In the genomic region with DNA sequence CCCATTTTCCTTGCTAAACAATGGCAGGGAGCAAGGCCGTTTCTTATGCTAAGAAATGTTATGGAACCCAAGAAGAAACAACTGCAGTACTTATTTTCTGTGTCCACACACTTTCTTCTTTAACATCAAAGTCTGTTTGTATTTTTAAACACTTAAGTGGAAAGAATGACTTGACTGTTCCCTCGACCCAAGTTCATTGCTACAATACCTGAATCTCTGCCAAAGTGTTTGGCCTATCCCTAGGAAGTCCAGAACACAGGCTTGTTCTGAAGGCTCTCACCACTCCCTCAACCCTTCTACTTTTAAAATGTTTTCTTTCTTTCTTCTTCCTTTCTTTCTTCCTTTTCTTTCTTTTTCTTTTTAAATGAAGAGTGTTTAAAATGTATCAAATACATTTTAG, we compare ENCODE assay signal across 14 mouse cellular contexts.
A peak's percentile ranks its signal among the peaks of the same experiment; 100 is the strongest.
DNase-seq lines count a peak whose midpoint lies in the region; ATAC-seq and TF ChIP-seq lines count a peak whose summit lies in the region.
"Had no signal": no experiment of that assay in that cellular context is flagged by ENCODE, and none has a peak within 500 bp of the region (broad histone marks: within the 10 kb centered on the region; RNA-seq: fewer than 3 reads in every experiment).

No protein-coding gene starts in this region.

- no peak for TF ChIP-seq POLR2A in kidney, adult 2 months (IDR thresholded peaks at IDR 0.05; ENCODE audit: low read depth, low read length)

- WGBS in kidney, adult 2 months, result 28% methylated on average over 2 of the region's 2 CpGs
- 28% methylated on average over 2 of the region's 2 CpGs for WGBS in kidney, embryonic 16.5 days
- 8% methylated on average over 2 of the region's 2 CpGs for WGBS in lung, postnatal 0 days
- WGBS in hindbrain, embryonic 14.5 days, result 66% methylated on average over 2 of the region's 2 CpGs

- TF ChIP-seq CTCF in kidney, adult 2 months (conservative IDR thresholded peaks at IDR 0.05; ENCODE audit: insufficient read depth, insufficient read length, low read depth, low read length), result no peak
- TF ChIP-seq CTCF in lung, postnatal 0 days (IDR thresholded peaks at IDR 0.05), result no peak

- H3K4me2 ChIP-seq in kidney, embryonic 16.5 days (replicated peaks; ENCODE audit: low read depth, low read length), result no peak overlapping the region
- H3K4me2 ChIP-seq in lung, postnatal 0 days (replicated peaks; ENCODE audit: low read depth, low read length), result no peak overlapping the region
- no peak overlapping the region for H3K4me2 ChIP-seq in hindbrain, embryonic 14.5 days (replicated peaks)
- H3K4me2 ChIP-seq: forebrain, embryonic 13.5 days; liver, embryonic 11.5 days had no signal

- H3K9me3 ChIP-seq in kidney, embryonic 16.5 days (ENCODE audit: low read length), result no peaks in the 10 kb centered on the region
- no peaks in the 10 kb centered on the region for H3K9me3 ChIP-seq in lung, postnatal 0 days (ENCODE audit: low read length)
- H3K9me3 ChIP-seq in hindbrain, embryonic 14.5 days (ENCODE audit: control insufficient read depth, low read length), result no peaks in the 10 kb centered on the region
- H3K9me3 ChIP-seq: forebrain, embryonic 13.5 days had no signal

- no peak for ATAC-seq in kidney, embryonic 16.5 days (ENCODE audit: low FRiP score, low TSS enrichment)
- ATAC-seq in lung, postnatal 0 days, result peak; percentile 82
- ATAC-seq in hindbrain, embryonic 14.5 days (ENCODE audit: low FRiP score), result no peak
- ATAC-seq: forebrain, embryonic 13.5 days; Patski had no signal

- H3K9ac ChIP-seq in kidney, embryonic 16.5 days (replicated peaks; ENCODE audit: low read length), result no peak overlapping the region
- no peak overlapping the region for H3K9ac ChIP-seq in lung, postnatal 0 days (replicated peaks; ENCODE audit: low read depth)
- H3K9ac ChIP-seq in hindbrain, embryonic 14.5 days, result no peak overlapping the region
- H3K9ac ChIP-seq: forebrain, embryonic 13.5 days had no signal

- no peaks in the 10 kb centered on the region for H3K4me1 ChIP-seq in kidney, adult 2 months (ENCODE audit: control insufficient read depth, insufficient read depth, low read length)
- peaks cover 5% of the 10 kb centered on the region; the same call in 1 of the 2 replicates for H3K4me1 ChIP-seq in kidney, embryonic 16.5 days (ENCODE audit: insufficient read depth, low read length)
- H3K4me1 ChIP-seq in lung, postnatal 0 days (ENCODE audit: insufficient read depth, low read depth, low read length), result peaks cover 10% of the 10 kb centered on the region; the same call in 1 of the 2 replicates
- H3K4me1 ChIP-seq in hindbrain, embryonic 14.5 days (replicated peaks; ENCODE audit: control insufficient read depth, insufficient read depth, low read length), result 0 out of 2 replicates have a peak, but pooled peaks cover 3% of the 10 kb centered on the region

- H3K4me3 ChIP-seq in kidney, adult 2 months (ENCODE audit: insufficient read depth, low read depth, low read length), result no peak overlapping the region
- H3K4me3 ChIP-seq in kidney, embryonic 16.5 days (ENCODE audit: low read length), result no peak overlapping the region
- H3K4me3 ChIP-seq in lung, postnatal 0 days (ENCODE audit: low read depth, low read length), result no peak overlapping the region
- no peak overlapping the region for H3K4me3 ChIP-seq in hindbrain, embryonic 14.5 days (replicated peaks; ENCODE audit: low read length)
- H3K4me3 ChIP-seq: forebrain, embryonic 13.5 days had no signal

- TF ChIP-seq EP300 in lung, postnatal 0 days (IDR thresholded peaks at IDR 0.05), result peak; percentile 98

- no peak overlapping the region for H3K27ac ChIP-seq in kidney, adult 2 months (ENCODE audit: insufficient read depth, low read depth, low read length)
- H3K27ac ChIP-seq in kidney, embryonic 16.5 days (ENCODE audit: low read length), result no peak overlapping the region
- peak overlapping the region; percentile 67 for H3K27ac ChIP-seq in lung, postnatal 0 days (ENCODE audit: low read length)
- no peak overlapping the region for H3K27ac ChIP-seq in hindbrain, embryonic 14.5 days
- H3K27ac ChIP-seq: forebrain, embryonic 13.5 days had no signal

- no peaks in the 10 kb centered on the region for H3K36me3 ChIP-seq in kidney, adult 2 months (ENCODE audit: control insufficient read depth, insufficient read depth, low read length)
- no peaks in the 10 kb centered on the region for H3K36me3 ChIP-seq in kidney, embryonic 16.5 days (ENCODE audit: insufficient read depth, low read length)
- H3K36me3 ChIP-seq in lung, postnatal 0 days (ENCODE audit: insufficient read depth, low read length), result no peaks in the 10 kb centered on the region
- no peaks in the 10 kb centered on the region for H3K36me3 ChIP-seq in hindbrain, embryonic 14.5 days (replicated peaks; ENCODE audit: control insufficient read depth, insufficient read depth)

- DNase-seq in gastrocnemius, adult 18-20 months (ENCODE audit: low spot score), result peak; percentile 19
- no peak for DNase-seq in gastrocnemius, adult 8-10 months (ENCODE audit: low spot score in 2 of 2)
- DNase-seq in kidney, adult 2 months, result peak; percentile 46
- DNase-seq in NIH3T3 (ENCODE audit: low read depth), result peak; percentile 19
- peak; percentile 95 for DNase-seq in lung, postnatal 0 days (ENCODE audit: low spot score)
- no peak for DNase-seq in hindbrain, embryonic 14.5 days (ENCODE audit: low spot score)
- no peak for DNase-seq in cerebellum, postnatal 25 days
- DNase-seq: cerebellum, adult 11-12 months; kidney, postnatal 10 days; midbrain, embryonic 14.5 days had no signal

- no peaks in the 10 kb centered on the region for H3K27me3 ChIP-seq in kidney, adult 2 months (replicated peaks; ENCODE audit: control insufficient read depth, insufficient read depth, low read length)
- no peaks in the 10 kb centered on the region for H3K27me3 ChIP-seq in kidney, embryonic 16.5 days (ENCODE audit: insufficient read depth, low read length)
- H3K27me3 ChIP-seq in lung, postnatal 0 days (replicated peaks; ENCODE audit: insufficient read depth, low read length), result no peaks in the 10 kb centered on the region
- no peaks in the 10 kb centered on the region for H3K27me3 ChIP-seq in hindbrain, embryonic 14.5 days (ENCODE audit: control insufficient read depth, insufficient read depth, low read length)
- H3K27me3 ChIP-seq: forebrain, embryonic 13.5 days; Patski had no signal

Comparison
In these comparisons a context has a peak if more than half of its experiments do, and no peak if none do; other contexts are left out.
1. DNase-seq: peak in gastrocnemius, adult 18-20 months (single experiment), kidney, adult 2 months (single experiment), NIH3T3 (single experiment) and lung, postnatal 0 days (single experiment); none in gastrocnemius, adult 8-10 months (0 of 2), hindbrain, embryonic 14.5 days (single experiment) and cerebellum, postnatal 25 days (0 of 2).